Mouse (Mus musculus) frontal cortex, postnatal 14 days (tissue): ENCODE results near the gene Kcnip1.

ENCODE experiments used
- DNase-seq, 2 experiments: peaks; one replicate each; pipeline ENCODE4 v3.0.0; 2022; ENCODE audit warnings: low spot score in 2 of 2

Gene Kcnip1

GRCm38 (mm10) chr11:33939456-33940113 lies 53.4 kb downstream of the Kcnip1 start:
- DNase-seq = no peak

- DNase-seq = no peak
Observed at GRCm38 (mm10) chr11:33938561-33939274, 54.2 kb downstream of the Kcnip1 start.

GRCm38 (mm10) chr11:33937641-33938040 lies 55.3 kb downstream of the Kcnip1 start:
- DNase-seq = no peak

- DNase-seq = no peak
Observed at GRCm38 (mm10) chr11:33934286-33934685, 58.7 kb downstream of the Kcnip1 start.

GRCm38 (mm10) chr11:33932386-33933111 lies 60.4 kb downstream of the Kcnip1 start:
- DNase-seq = no peak

- DNase-seq = no peak
Observed at GRCm38 (mm10) chr11:33931836-33932385, 61.0 kb downstream of the Kcnip1 start.

GRCm38 (mm10) chr11:33929412-33929811 lies 63.5 kb downstream of the Kcnip1 start:
- no peak for DNase-seq

GRCm38 (mm10) chr11:33928658-33929057 lies 64.3 kb downstream of the Kcnip1 start:
- no peak for DNase-seq

- DNase-seq = no peak
Observed at GRCm38 (mm10) chr11:33927836-33928235, 65.1 kb downstream of the Kcnip1 start.

GRCm38 (mm10) chr11:33927321-33927720 lies 65.6 kb downstream of the Kcnip1 start:
- DNase-seq = no peak

- DNase-seq = no peak
Observed at GRCm38 (mm10) chr11:33926551-33926950, 66.4 kb downstream of the Kcnip1 start.

GRCm38 (mm10) chr11:33925778-33926177 lies 67.2 kb downstream of the Kcnip1 start:
- no peak for DNase-seq

GRCm38 (mm10) chr11:33923031-33923430 lies 69.9 kb downstream of the Kcnip1 start:
- no peak for DNase-seq

- no peak for DNase-seq
Observed at GRCm38 (mm10) chr11:33921451-33921850, 71.5 kb downstream of the Kcnip1 start.

- no peak for DNase-seq
Observed at GRCm38 (mm10) chr11:33919826-33920225, 73.1 kb downstream of the Kcnip1 start.

GRCm38 (mm10) chr11:33918424-33918823 lies 74.5 kb downstream of the Kcnip1 start:
- no peak for DNase-seq

- peak; percentile 50 to 79 for DNase-seq
Observed at GRCm38 (mm10) chr11:33917574-33917973, 75.4 kb downstream of the Kcnip1 start.

GRCm38 (mm10) chr11:33914216-33914615 lies 78.7 kb downstream of the Kcnip1 start:
- no peak for DNase-seq

GRCm38 (mm10) chr11:33913061-33913460 lies 79.9 kb downstream of the Kcnip1 start:
- DNase-seq = no peak

- no peak for DNase-seq
Observed at GRCm38 (mm10) chr11:33912151-33912571, 80.8 kb downstream of the Kcnip1 start.

- DNase-seq = no peak
Observed at GRCm38 (mm10) chr11:33910982-33911381, 82.0 kb downstream of the Kcnip1 start.
